Mouse (Mus musculus) adrenal gland, postnatal 25 days (tissue): ENCODE measurements at regions not wholly inside any gene's neighbourhood (a gene's known extent, or its start where the extent isn't known, plus 50 kb on each side); places are given as distances from the start of the nearest gene placed in this dataset.

Experiments
- DNase-seq: peaks from one replicate; pipeline ENCODE4 v3.0.0; 2021; ENCODE audit warnings: mixed read lengths

- DNase-seq: no peak
These were observed 210.8 kb downstream of the Mex3b start for GRCm38 (mm10) chr7:83077919-83078265.

GRCm38 (mm10) chr7:83078695-83079094 lies 211.6 kb downstream of the Mex3b start:
- no peak for DNase-seq

- DNase-seq: no peak
These were observed 212.7 kb downstream of the Mex3b start for GRCm38 (mm10) chr7:83079842-83080241.

- DNase-seq: no peak
These were observed 217.5 kb downstream of the Mex3b start for GRCm38 (mm10) chr7:83084496-83085082.

- no peak for DNase-seq
These were observed 218.5 kb downstream of the Mex3b start for GRCm38 (mm10) chr7:83085547-83086158.

- no peak for DNase-seq
These were observed 220.3 kb downstream of the Mex3b start for GRCm38 (mm10) chr7:83087408-83087807.

- DNase-seq: no peak
These were observed 221.0 kb downstream of the Mex3b start for GRCm38 (mm10) chr7:83088125-83088524.

- DNase-seq: no peak
These were observed 222.3 kb downstream of the Mex3b start for GRCm38 (mm10) chr7:83089330-83089982.

- DNase-seq: no peak
These were observed 226.8 kb downstream of the Mex3b start for GRCm38 (mm10) chr7:83093923-83094355.

GRCm38 (mm10) chr7:83094899-83095298 lies 227.8 kb downstream of the Mex3b start:
- no peak for DNase-seq

GRCm38 (mm10) chr7:83095593-83095992 lies 228.5 kb downstream of the Mex3b start:
- no peak for DNase-seq

- no peak for DNase-seq
These were observed 237.3 kb downstream of the Mex3b start for GRCm38 (mm10) chr7:83104426-83104825.

GRCm38 (mm10) chr7:83105672-83106071 lies 238.5 kb downstream of the Mex3b start:
- DNase-seq: no peak

GRCm38 (mm10) chr7:83111217-83111823 lies 244.2 kb downstream of the Mex3b start:
- no peak for DNase-seq

GRCm38 (mm10) chr7:83116487-83116886 lies 249.4 kb downstream of the Mex3b start:
- no peak for DNase-seq

- DNase-seq: no peak
These were observed 249.9 kb downstream of the Mex3b start for GRCm38 (mm10) chr7:83117065-83117464.

GRCm38 (mm10) chr7:83126196-83126595 lies 259.1 kb downstream of the Mex3b start:
- no peak for DNase-seq

GRCm38 (mm10) chr7:83140216-83140615 lies 273.1 kb downstream of the Mex3b start:
- DNase-seq: no peak

GRCm38 (mm10) chr7:83140658-83141057 lies 273.5 kb downstream of the Mex3b start:
- no peak for DNase-seq

GRCm38 (mm10) chr7:83144018-83144417 lies 276.9 kb downstream of the Mex3b start:
- no peak for DNase-seq

GRCm38 (mm10) chr7:83145551-83145950 lies 278.4 kb downstream of the Mex3b start:
- no peak for DNase-seq

GRCm38 (mm10) chr7:83161226-83161625 lies 294.1 kb downstream of the Mex3b start:
- DNase-seq: no peak

GRCm38 (mm10) chr7:83162868-83163267 lies 295.7 kb downstream of the Mex3b start:
- DNase-seq: no peak
